Mouse (Mus musculus) Muller cell, postnatal 12 days (primary cell): Measurements from ENCODE around the gene Dgkb.

ENCODE experiments used
- DNase-seq: peaks from one replicate; pipeline ENCODE4 v3.0.0-alpha.2; 2015; ENCODE audit errors: inconsistent ontology term

Dgkb gene

GRCm38 (mm10) chr12:37817426-37817825, at the start of gene Dgkb:
TSS of gene Dgkb (plus strand) at chr12:37817726.
- no peak for DNase-seq

- peak; percentile 87 for DNase-seq
Observed at GRCm38 (mm10) chr12:37769844-37770243, 47.7 kb upstream of the Dgkb start.

- DNase-seq, result peak; percentile 71
Observed at GRCm38 (mm10) chr12:37773681-37774357, 43.7 kb upstream of the Dgkb start.

GRCm38 (mm10) chr12:37774591-37774990, 42.9 kb upstream of the Dgkb start:
- DNase-seq, result no peak

GRCm38 (mm10) chr12:37796265-37796928, 21.1 kb upstream of the Dgkb start:
- no peak for DNase-seq

GRCm38 (mm10) chr12:37814122-37814521, 3.4 kb upstream of the Dgkb start:
- DNase-seq, result peak; percentile 47

GRCm38 (mm10) chr12:37821052-37821810, 3.7 kb downstream of the Dgkb start:
- peak; percentile 34 for DNase-seq

- DNase-seq, result peak; percentile 64
Observed at GRCm38 (mm10) chr12:37880042-37881017, 62.8 kb downstream of the Dgkb start.

- peak; percentile 54 for DNase-seq
Observed at GRCm38 (mm10) chr12:37881376-37881775, 63.9 kb downstream of the Dgkb start.

- no peak for DNase-seq
Observed at GRCm38 (mm10) chr12:37882796-37883195, 65.3 kb downstream of the Dgkb start.

- peak; percentile 61 for DNase-seq
Observed at GRCm38 (mm10) chr12:37883781-37884180, 66.3 kb downstream of the Dgkb start.

- no peak for DNase-seq
Observed at GRCm38 (mm10) chr12:37888591-37888990, 71.1 kb downstream of the Dgkb start.

GRCm38 (mm10) chr12:37889431-37889830, 71.9 kb downstream of the Dgkb start:
- DNase-seq, result peak; percentile 73

GRCm38 (mm10) chr12:37891336-37891735, 73.8 kb downstream of the Dgkb start:
- DNase-seq, result no peak

- no peak for DNase-seq
Observed at GRCm38 (mm10) chr12:37942163-37942562, 124.6 kb downstream of the Dgkb start.

- DNase-seq, result no peak
Observed at GRCm38 (mm10) chr12:37956193-37956592, 138.7 kb downstream of the Dgkb start.

- DNase-seq, result no peak
Observed at GRCm38 (mm10) chr12:37971482-37971881, 154.0 kb downstream of the Dgkb start.

GRCm38 (mm10) chr12:37978498-37979187, 161.1 kb downstream of the Dgkb start:
- peak; percentile 33 for DNase-seq

- DNase-seq, result peak; percentile 49
Observed at GRCm38 (mm10) chr12:37985352-37985751, 167.8 kb downstream of the Dgkb start.

- peak; percentile 72 for DNase-seq
Observed at GRCm38 (mm10) chr12:37988066-37988591, 170.6 kb downstream of the Dgkb start.
